Mouse (Mus musculus) midbrain, embryonic 14.5 days (tissue): ENCODE results near the gene Nudt1. TPM values are rescaled to one million over a fixed set of nuclear protein-coding genes. Genes with fewer than 3 reads are reported as not detected.

ENCODE experiments used
- ATAC-seq: fragments of 200-750 bp; cut with Nextera tagmentation; 2 replicates; pipeline ENCODE4 v1.8.0; 2017; ENCODE audit warnings: moderate number of reproducible peaks, moderate library complexity; ENCODE audit not compliant: low FRiP score, low TSS enrichment
- DNase-seq: peaks from one replicate; pipeline ENCODE4 v3.0.0-alpha.2; 2015
- H3K27ac ChIP-seq: fragments of 300-500 bp; sonication (generic); replicated peaks from 2 replicates; pipeline ENCODE4 v1.5.1; 2014; ENCODE audit warnings: mild to moderate bottlenecking, low read depth, low read length, moderate library complexity
- H3K27me3 ChIP-seq: fragments of 300-500 bp; sonication (generic); 2 replicates; pipeline ENCODE4 v1.6.1; 2014; ENCODE audit warnings: low read length, control low read depth, mixed read lengths; ENCODE audit not compliant: control insufficient read depth, insufficient read depth
- H3K36me3 ChIP-seq: fragments of 300-500 bp; sonication (generic); 2 replicates; pipeline ENCODE4 v1.6.1; 2014; ENCODE audit warnings: low read length, control low read depth; ENCODE audit not compliant: control insufficient read depth, insufficient read depth
- H3K4me1 ChIP-seq: fragments of 300-500 bp; sonication (generic); 2 replicates; pipeline ENCODE4 v1.6.1; 2014; ENCODE audit warnings: mild to moderate bottlenecking, antibody characterized with exemption, low read length, control low read depth; ENCODE audit not compliant: control insufficient read depth, insufficient read depth
- H3K4me2 ChIP-seq: fragments of 300-500 bp; sonication (generic); 2 replicates; pipeline ENCODE4 v1.6.1; 2014; ENCODE audit warnings: mild to moderate bottlenecking, low read length, moderate library complexity
- H3K4me3 ChIP-seq: fragments of 300-500 bp; sonication (generic); replicated peaks from 2 replicates; pipeline ENCODE4 v1.5.1; 2014; ENCODE audit warnings: low read depth, low read length
- H3K9ac ChIP-seq: fragments of 300-500 bp; sonication (generic); replicated peaks from 2 replicates; pipeline ENCODE4 v1.6.1; 2014; ENCODE audit warnings: mild to moderate bottlenecking, low read length, moderate library complexity
- H3K9me3 ChIP-seq: fragments of 300-500 bp; sonication (generic); 2 replicates; pipeline ENCODE4 v1.6.1; 2016; ENCODE audit warnings: low read length, control low read depth, mixed read lengths; ENCODE audit not compliant: control insufficient read depth
- WGBS: fragments of 180-500 bp; shearing (Covaris S2); extraction: QIAGEN DNeasy Blood & Tissue Kit; methylation state at CpG from one replicate; pipeline ENCODE4 v1.1.7; 2014; 5-methylcytosine and 5-hydroxymethylcytosine counted together
- polyA plus RNA-seq: library from polyadenylated mRNA; unstranded; fragments of >200 nt; fragmentation: Nextera tagmentation; extraction: Ambion mirVana; gene quantifications from 2 replicates; pipeline ENCODE4 v1.2.1, GENCODE M21; 2014

Nudt1 gene
- polyA plus RNA-seq, 1 experiment from 2014 or later = 16.5 TPM

DNA sequence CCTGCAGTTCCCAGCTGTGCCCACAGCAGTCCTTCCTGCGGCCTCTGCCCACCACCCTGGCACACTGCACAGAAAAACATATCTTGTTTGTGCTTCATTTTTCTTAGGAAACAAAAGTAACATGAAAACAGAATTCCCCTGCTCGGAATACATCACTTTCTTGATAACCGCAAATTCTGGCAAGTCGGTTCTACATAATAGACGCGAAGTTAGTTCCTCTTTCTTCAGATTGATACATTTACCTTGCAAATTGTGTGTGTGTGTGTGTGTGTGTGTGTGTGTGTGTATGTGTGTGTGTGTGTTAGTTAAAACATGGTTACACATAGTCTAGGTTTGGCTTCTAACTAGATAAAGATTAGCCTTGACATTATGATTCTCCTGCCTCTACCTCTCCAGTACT is 61.2 kb downstream of the Nudt1 start:
- no peaks in the 10 kb centered on the region for H3K27me3 ChIP-seq
- no peak overlapping the region for H3K9ac ChIP-seq
- 94% methylated on average over 6 of the region's 6 CpGs for WGBS
- H3K36me3 ChIP-seq = no peaks in the 10 kb centered on the region
- H3K27ac ChIP-seq = no peak overlapping the region
- peaks cover 2% of the 10 kb centered on the region for H3K4me1 ChIP-seq
- H3K4me3 ChIP-seq = no peak overlapping the region
- H3K9me3 ChIP-seq = no peaks in the 10 kb centered on the region
- no peak overlapping the region for H3K4me2 ChIP-seq
- DNase-seq (no peak), ATAC-seq (no peak)

DNA sequence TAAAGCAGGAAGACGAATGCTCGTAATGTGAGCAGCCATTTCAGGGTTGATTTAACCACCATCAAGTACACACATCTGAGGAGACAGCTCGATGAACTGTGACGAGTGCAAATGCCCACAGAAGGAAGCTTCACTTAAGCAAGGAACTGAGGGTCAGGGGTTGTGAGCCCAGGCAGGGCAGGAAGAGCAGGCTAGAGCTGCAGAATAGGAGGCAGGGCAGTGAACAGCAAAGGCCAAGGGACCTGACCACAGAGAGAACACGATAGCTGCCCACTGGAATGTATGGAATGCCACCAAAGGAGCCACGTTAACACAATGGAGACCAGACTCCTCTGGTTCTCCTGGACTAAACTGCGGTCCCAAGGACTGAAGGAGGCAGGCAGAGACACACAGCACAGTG is 62.1 kb downstream of the Nudt1 start:
- Histone ChIP-seq H3K9ac (no peak overlapping the region), H3K27me3 (no peaks in the 10 kb centered on the region), H3K9me3 (no peaks in the 10 kb centered on the region), H3K4me1 (peaks cover 10% of the 10 kb centered on the region), H3K27ac (no peak overlapping the region), H3K36me3 (no peaks in the 10 kb centered on the region), H3K4me3 (no peak overlapping the region), H3K4me2 (no peak overlapping the region)
- DNase-seq (no peak), ATAC-seq (no peak)
- 17% methylated on average over 7 of the region's 7 CpGs for WGBS

DNA sequence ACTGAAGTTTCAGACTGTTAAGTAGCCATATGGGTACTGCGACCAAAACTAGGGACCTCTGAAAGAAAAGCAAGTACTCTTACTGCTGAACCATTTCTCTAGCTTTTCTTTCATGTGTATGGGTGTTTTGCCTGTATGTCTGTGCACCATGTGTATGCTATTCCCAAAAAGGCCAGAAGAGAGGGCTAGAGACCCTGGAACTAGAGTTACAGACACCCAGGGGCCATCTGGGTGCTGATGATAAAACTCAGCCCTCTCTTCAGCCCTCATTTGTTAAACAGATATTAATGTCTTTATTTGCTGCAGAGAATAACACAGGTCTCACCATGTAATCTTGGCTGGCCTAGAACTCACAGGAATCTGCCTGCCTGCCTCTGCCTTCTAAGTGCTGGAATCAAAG is 63.0 kb downstream of the Nudt1 start:
- Histone ChIP-seq H3K4me2 (no peak overlapping the region), H3K4me1 (peaks cover 14% of the 10 kb centered on the region), H3K9me3 (no peaks in the 10 kb centered on the region), H3K27ac (no peak overlapping the region), H3K4me3 (no peak overlapping the region), H3K27me3 (no peaks in the 10 kb centered on the region), H3K36me3 (no peaks in the 10 kb centered on the region), H3K9ac (no peak overlapping the region)
- ATAC-seq = no peak
- no peak for DNase-seq
- 94% methylated on average over 1 of the region's 1 CpGs for WGBS

DNA sequence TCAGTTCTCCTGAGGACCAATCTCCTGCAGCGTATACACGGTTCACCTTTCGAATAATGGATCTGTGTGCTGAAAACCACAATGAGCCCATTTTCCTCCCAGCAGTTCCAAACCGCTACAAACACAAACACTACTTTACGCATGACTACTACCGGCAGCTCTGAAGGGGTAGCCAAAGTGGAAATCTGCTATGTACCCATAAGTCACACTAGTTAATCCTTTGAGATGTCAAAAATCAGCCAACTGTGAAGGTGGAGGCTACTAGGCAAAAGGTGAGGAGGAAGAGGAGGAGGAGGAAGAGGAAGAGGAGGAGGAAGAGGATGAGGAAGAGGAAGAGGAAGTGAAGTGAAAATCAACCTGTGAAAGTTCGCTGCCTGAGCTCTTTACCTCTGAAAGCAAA is 65.8 kb downstream of the Nudt1 start:
- H3K9me3 ChIP-seq = no peaks in the 10 kb centered on the region
- ATAC-seq (no peak), DNase-seq (no peak)
- H3K27ac ChIP-seq = no peak overlapping the region
- H3K9ac ChIP-seq = no peak overlapping the region
- no peaks in the 10 kb centered on the region for H3K27me3 ChIP-seq
- no peak overlapping the region for H3K4me2 ChIP-seq
- no peak overlapping the region for H3K4me3 ChIP-seq
- H3K4me1 ChIP-seq = peaks cover 15% of the 10 kb centered on the region
- H3K36me3 ChIP-seq = no peaks in the 10 kb centered on the region
- WGBS = 82% methylated on average over 7 of the region's 7 CpGs

Other genes starting within 250 kb of the Nudt1 start
- 29.8 and 30.3 TPM in 2 replicates for gene Mad1l1, start 104 bp upstream of the Nudt1 start, polyA plus RNA-seq
- gene Mrm2, start 10.2 kb downstream of the Nudt1 start, polyA plus RNA-seq = 20.3 and 22.5 TPM in 2 replicates
- gene Snx8, start 67.6 kb downstream of the Nudt1 start, polyA plus RNA-seq = 13.4 and 19.4 TPM in 2 replicates
- 77.8 and 90.6 TPM in 2 replicates for gene Eif3b, start 97.7 kb downstream of the Nudt1 start, polyA plus RNA-seq
- not detected in 2 replicates for gene Gm4869, start 124.0 kb downstream of the Nudt1 start, polyA plus RNA-seq
- gene Chst12, start 183.9 kb downstream of the Nudt1 start, polyA plus RNA-seq = 14.8 and 16.2 TPM in 2 replicates
- gene Grifin, start 243.4 kb downstream of the Nudt1 start, polyA plus RNA-seq = not detected in 2 replicates